Mouse (Mus musculus) hindbrain, embryonic 13.5 days (tissue): Measurements from ENCODE around the gene Igf1r. TPM values are rescaled to one million over a fixed set of nuclear protein-coding genes. Genes with fewer than 3 reads are reported as not detected.

ENCODE experiments used
- ATAC-seq: fragments of 200-750 bp; cut with Nextera tagmentation; 2 replicates; pipeline ENCODE4 v1.8.0; 2017; ENCODE audit warnings: moderate TSS enrichment; ENCODE audit not compliant: low FRiP score
- H3K27ac ChIP-seq: fragments of 300-500 bp; sonication (generic); 2 replicates; pipeline ENCODE4 v1.5.1; 2015; ENCODE audit warnings: inconsistent platforms, mild to moderate bottlenecking, moderate library complexity
- H3K27me3 ChIP-seq: fragments of 300-500 bp; sonication (generic); 2 replicates; pipeline ENCODE4 v1.6.1; 2015; ENCODE audit warnings: mild to moderate bottlenecking, inconsistent platforms
- H3K36me3 ChIP-seq: fragments of 300-500 bp; sonication (generic); 2 replicates; pipeline ENCODE4 v1.6.1; 2015; ENCODE audit warnings: mild to moderate bottlenecking, inconsistent platforms
- H3K4me1 ChIP-seq: fragments of 300-500 bp; sonication (generic); replicated peaks from 2 replicates; pipeline ENCODE4 v1.6.1; 2015; ENCODE audit warnings: inconsistent platforms
- H3K4me2 ChIP-seq: fragments of 300-500 bp; sonication (generic); 2 replicates; pipeline ENCODE4 v1.6.1; 2015; ENCODE audit warnings: inconsistent platforms, mild to moderate bottlenecking, moderate library complexity
- H3K4me3 ChIP-seq: fragments of 300-500 bp; sonication (generic); 2 replicates; pipeline ENCODE4 v1.5.1; 2015; ENCODE audit warnings: mild to moderate bottlenecking, inconsistent platforms
- H3K9ac ChIP-seq: fragments of 300-500 bp; sonication (generic); 2 replicates; pipeline ENCODE4 v1.6.1; 2015; ENCODE audit warnings: mild to moderate bottlenecking, inconsistent platforms
- H3K9me3 ChIP-seq: fragments of 300-500 bp; sonication (generic); 2 replicates; pipeline ENCODE4 v1.6.1; 2016; ENCODE audit warnings: inconsistent platforms
- WGBS: fragments of 180-500 bp; shearing (Covaris S2); methylation state at CpG from one replicate; pipeline ENCODE4 v1.1.7; 2015; 5-methylcytosine and 5-hydroxymethylcytosine counted together
- polyA plus RNA-seq: library from polyadenylated mRNA; unstranded; fragments of >200 nt; fragmentation: Nextera tagmentation; extraction: Ambion mirVana; gene quantifications from 2 replicates; pipeline ENCODE4 v1.2.1, GENCODE M21; 2015

Gene Igf1r
- polyA plus RNA-seq, 1 experiment from 2014 or later: 26.8 TPM

- H3K4me3 ChIP-seq: no peak overlapping the region
- H3K4me2 ChIP-seq: no peak overlapping the region
- no peaks in the 10 kb centered on the region for H3K36me3 ChIP-seq
- ATAC-seq: no peak
- peaks cover 36% of the 10 kb centered on the region for H3K4me1 ChIP-seq
- H3K27me3 ChIP-seq: no peaks in the 10 kb centered on the region
- H3K27ac ChIP-seq: no peak overlapping the region
- H3K9ac ChIP-seq: no peak overlapping the region
- H3K9me3 ChIP-seq: no peaks in the 10 kb centered on the region
- 90% methylated on average over 6 of the region's 6 CpGs for WGBS
Observed at GRCm38 (mm10) chr7:68096411-68096810, 143.8 kb downstream of the Igf1r start.

DNA sequence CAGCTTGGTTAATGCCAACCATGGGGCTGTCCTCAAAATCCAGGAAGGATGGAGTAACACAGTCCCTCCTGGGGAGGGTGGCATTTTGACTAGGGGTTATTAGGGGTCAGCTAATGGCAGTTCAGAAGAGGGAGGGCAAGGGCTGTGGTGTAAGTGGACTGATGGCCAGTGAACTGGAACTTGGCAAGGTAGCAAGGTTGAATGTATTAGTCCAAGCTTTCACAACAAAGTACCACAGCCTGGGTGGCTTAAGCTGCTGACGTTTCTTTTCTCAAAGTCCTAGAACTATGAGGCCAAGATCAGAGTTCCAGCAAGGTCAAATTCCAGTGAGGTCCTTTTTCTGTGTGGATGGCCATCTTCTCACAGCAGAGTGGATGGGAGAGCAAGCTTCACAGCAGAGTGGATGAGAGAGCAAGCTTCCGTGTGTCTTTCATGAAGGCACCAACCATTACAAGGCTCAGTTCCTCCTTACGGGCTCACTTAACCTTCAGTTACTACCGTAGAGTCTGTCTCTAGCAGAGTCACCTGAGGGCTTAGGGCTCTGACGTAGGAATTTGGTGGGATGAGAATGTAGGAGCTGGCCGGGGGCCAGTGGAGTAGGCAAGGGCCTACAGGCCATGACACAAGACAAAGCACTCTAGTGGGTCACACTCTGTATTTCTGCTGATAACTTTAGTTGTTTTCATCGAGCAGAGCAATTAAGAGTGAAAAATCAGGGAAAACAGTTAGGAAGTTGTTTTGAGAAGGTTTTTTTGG, 144.6 kb downstream of the Igf1r start:
- Histone ChIP-seq H3K36me3 (no peaks in the 10 kb centered on the region), H3K4me2 (no peak overlapping the region), H3K9ac (no peak overlapping the region), H3K4me3 (no peak overlapping the region), H3K27me3 (no peaks in the 10 kb centered on the region), H3K27ac (no peak overlapping the region), H3K9me3 (no peaks in the 10 kb centered on the region), H3K4me1 (peaks cover 34% of the 10 kb centered on the region)
- ATAC-seq: no peak
- WGBS: 93% methylated on average over 7 of the region's 7 CpGs

DNA sequence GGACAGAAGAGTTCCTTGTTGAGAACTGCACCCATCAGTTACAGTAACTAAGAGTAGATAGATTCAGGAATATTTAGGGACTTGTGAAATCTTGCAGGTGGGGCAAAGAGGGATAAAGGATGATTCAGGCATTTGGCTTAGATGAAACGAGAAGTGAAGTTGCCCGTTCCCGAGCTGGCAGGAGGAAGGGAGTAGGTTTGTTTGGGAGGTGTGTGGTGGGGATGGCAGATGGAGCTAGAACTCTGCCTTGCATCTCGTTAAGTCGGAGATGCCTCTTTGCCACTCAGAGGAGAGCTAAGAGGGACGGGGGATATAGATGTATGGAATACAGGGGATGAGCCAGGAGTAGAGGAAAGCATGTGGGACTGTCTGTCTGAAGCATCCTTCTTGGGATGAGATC, 145.5 kb downstream of the Igf1r start:
- WGBS: 97% methylated on average over 6 of the region's 6 CpGs
- Histone ChIP-seq H3K27me3 (no peaks in the 10 kb centered on the region), H3K4me2 (no peak overlapping the region), H3K4me3 (no peak overlapping the region), H3K9ac (no peak overlapping the region), H3K27ac (no peak overlapping the region), H3K9me3 (no peaks in the 10 kb centered on the region), H3K36me3 (no peaks in the 10 kb centered on the region), H3K4me1 (peaks cover 36% of the 10 kb centered on the region)
- ATAC-seq: no peak

DNA sequence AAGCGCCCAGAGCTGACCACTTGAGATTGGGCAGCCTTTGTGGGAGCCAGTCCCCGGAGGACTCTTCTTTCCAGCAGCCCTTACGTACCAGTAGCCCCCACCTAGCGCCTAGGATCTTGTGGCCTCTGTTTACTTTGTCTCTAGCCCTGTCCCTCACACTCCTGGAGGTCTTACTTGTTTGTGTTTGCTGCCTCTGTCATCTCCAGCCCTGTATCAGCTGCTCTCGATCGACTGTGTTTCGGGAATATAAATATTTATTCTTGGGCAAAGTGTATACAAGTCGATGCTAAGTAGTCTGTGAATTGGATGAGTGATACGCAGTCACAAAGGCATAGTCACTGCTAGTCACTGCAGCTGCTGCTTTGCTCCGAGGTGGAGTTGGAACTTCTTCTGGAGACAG, 147.8 kb downstream of the Igf1r start:
- peaks cover 32% of the 10 kb centered on the region for H3K4me1 ChIP-seq
- no peaks in the 10 kb centered on the region for H3K9me3 ChIP-seq
- 86% methylated on average over 10 of the region's 10 CpGs for WGBS
- no peak overlapping the region for H3K4me3 ChIP-seq
- no peak overlapping the region for H3K27ac ChIP-seq
- no peaks in the 10 kb centered on the region for H3K27me3 ChIP-seq
- no peak for ATAC-seq
- H3K9ac ChIP-seq: no peak overlapping the region
- no peak overlapping the region for H3K4me2 ChIP-seq
- no peaks in the 10 kb centered on the region for H3K36me3 ChIP-seq

DNA sequence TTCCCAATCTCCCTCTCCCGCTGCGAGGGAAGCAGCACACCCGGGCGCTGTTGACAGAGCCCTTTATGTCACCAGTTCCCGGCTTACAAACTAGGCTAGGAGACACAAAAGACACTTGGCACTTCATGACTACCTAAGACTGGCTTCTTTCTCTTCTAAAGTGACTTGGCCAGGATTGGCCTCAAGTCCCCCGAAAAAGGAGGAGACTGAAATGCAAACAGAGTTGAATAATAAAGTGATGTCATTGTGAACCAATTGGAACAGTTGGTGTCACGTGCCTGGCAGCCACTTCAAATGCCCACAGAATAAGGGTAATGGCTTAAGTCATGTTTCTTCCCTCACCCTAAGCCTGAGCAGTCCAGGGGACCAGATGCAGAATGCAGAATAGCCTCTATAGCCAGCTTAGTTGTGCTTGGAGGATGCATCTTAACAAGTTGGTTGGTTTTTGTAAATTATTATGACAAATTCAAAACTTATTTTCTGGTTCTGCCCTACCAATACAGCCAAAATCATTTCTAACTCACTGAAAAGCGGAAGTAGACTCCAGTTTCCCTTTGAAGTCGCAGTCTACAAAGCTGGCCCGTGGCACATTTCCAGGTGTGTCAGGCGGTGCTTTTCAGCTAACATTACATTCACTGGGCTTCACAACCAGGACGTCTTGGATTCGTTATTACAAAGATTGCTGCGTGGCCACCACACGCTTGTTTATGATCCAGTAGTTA, 150.0 kb downstream of the Igf1r start:
- Histone ChIP-seq H3K4me1 (peaks cover 24% of the 10 kb centered on the region), H3K27ac (no peak overlapping the region), H3K9me3 (no peaks in the 10 kb centered on the region), H3K36me3 (no peaks in the 10 kb centered on the region), H3K27me3 (no peaks in the 10 kb centered on the region), H3K9ac (no peak overlapping the region), H3K4me2 (no peak overlapping the region), H3K4me3 (no peak overlapping the region)
- 72% methylated on average over 15 of the region's 15 CpGs for WGBS
- peak; percentile 83 for ATAC-seq

DNA sequence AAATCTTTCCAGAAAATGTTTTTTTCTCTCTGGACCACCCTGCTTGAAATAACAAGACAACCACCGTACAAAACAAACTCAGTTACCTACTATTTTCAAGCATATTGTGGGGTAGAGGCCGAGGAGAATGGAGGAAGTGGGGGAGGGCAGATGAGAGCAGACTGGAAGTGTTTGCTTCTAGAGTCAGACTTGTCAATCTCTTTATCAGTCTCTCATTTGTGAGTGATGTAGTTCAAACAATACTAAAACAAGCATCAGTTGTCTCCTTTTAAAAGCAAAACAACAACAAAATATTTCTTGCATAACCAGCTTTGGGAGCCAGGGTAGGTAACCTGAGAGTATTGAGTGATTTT, 150.5 kb downstream of the Igf1r start:
- H3K27ac ChIP-seq: no peak overlapping the region
- WGBS: 45% methylated on average over 2 of the region's 2 CpGs

DNA sequence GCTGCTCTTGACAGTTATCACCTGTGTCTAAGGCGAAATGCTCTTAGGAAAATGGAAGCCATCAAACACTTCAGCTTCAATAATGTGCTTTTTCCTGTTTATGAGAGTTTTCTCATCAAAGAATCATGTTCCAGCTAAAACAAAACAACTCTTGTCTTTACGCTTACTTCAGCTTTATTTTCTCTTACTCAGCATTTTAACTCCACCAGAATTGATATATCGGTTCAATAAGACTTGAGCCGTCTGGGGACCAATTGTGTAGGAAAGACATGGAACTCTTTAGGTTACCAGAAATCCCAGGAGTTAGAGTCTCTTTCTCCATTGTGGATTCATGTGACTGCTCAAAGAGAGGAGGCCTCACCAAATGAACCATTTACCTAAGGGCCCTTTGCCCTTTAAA, 158.9 kb downstream of the Igf1r start:
- ATAC-seq: no peak
- Histone ChIP-seq H3K4me1 (peaks cover 9% of the 10 kb centered on the region), H3K9ac (no peak overlapping the region), H3K4me3 (no peak overlapping the region), H3K36me3 (no peaks in the 10 kb centered on the region), H3K27ac (no peak overlapping the region), H3K27me3 (no peaks in the 10 kb centered on the region), H3K4me2 (no peak overlapping the region), H3K9me3 (no peaks in the 10 kb centered on the region)
- WGBS: 87% methylated on average over 4 of the region's 4 CpGs

More for the DNA sequence above, 150.5 kb downstream of the Igf1r start:
- ATAC-seq: no peak
- no peaks in the 10 kb centered on the region for H3K36me3 ChIP-seq
- peaks cover 24% of the 10 kb centered on the region for H3K4me1 ChIP-seq
- H3K9me3 ChIP-seq: no peaks in the 10 kb centered on the region
- no peak overlapping the region for H3K4me3 ChIP-seq
- H3K9ac ChIP-seq: no peak overlapping the region
- no peak overlapping the region for H3K4me2 ChIP-seq
- H3K27me3 ChIP-seq: no peaks in the 10 kb centered on the region

DNA sequence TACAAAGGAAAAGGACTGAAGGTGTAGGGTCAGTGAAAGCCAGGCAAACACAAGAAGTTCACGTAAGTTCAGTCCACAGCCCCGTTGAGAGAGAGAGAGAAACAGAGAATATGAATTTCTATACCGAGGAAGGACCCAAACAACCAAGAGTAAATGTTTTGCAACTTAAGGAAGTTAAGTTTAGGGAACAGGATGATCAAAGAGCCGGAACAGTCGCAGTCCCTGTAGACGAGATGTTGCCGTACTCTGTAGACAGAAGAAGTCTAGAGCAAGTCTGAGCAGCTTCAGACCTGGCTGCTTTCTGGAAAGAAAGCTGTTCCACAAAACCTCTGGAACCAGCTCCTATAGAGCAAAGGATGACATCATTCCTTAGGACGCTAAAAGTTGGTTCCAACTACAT, 160.0 kb downstream of the Igf1r start:
- Histone ChIP-seq H3K4me2 (no peak overlapping the region), H3K4me3 (no peak overlapping the region), H3K27ac (no peak overlapping the region), H3K27me3 (no peaks in the 10 kb centered on the region), H3K4me1 (peaks cover 12% of the 10 kb centered on the region), H3K9me3 (no peaks in the 10 kb centered on the region), H3K9ac (no peak overlapping the region), H3K36me3 (no peaks in the 10 kb centered on the region)
- no peak for ATAC-seq
- 87% methylated on average over 8 of the region's 8 CpGs for WGBS

- Histone ChIP-seq H3K27me3 (no peaks in the 10 kb centered on the region), H3K9me3 (no peaks in the 10 kb centered on the region), H3K27ac (no peak overlapping the region), H3K36me3 (no peaks in the 10 kb centered on the region), H3K9ac (no peak overlapping the region), H3K4me1 (peaks cover 27% of the 10 kb centered on the region), H3K4me2 (no peak overlapping the region), H3K4me3 (no peak overlapping the region)
- ATAC-seq: no peak
- WGBS: 73% methylated on average over 5 of the region's 5 CpGs
Observed at GRCm38 (mm10) chr7:68114364-68114763, 161.7 kb downstream of the Igf1r start.

- H3K4me2 ChIP-seq: no peak overlapping the region
- H3K9ac ChIP-seq: no peak overlapping the region
- no peak overlapping the region for H3K4me3 ChIP-seq
- ATAC-seq: no peak
- no peaks in the 10 kb centered on the region for H3K9me3 ChIP-seq
- 82% methylated on average over 21 of the region's 21 CpGs for WGBS
- H3K27ac ChIP-seq: no peak overlapping the region
- peaks cover 30% of the 10 kb centered on the region for H3K4me1 ChIP-seq
- no peaks in the 10 kb centered on the region for H3K36me3 ChIP-seq
- no peaks in the 10 kb centered on the region for H3K27me3 ChIP-seq
Observed at GRCm38 (mm10) chr7:68114983-68115715, 162.5 kb downstream of the Igf1r start.

GRCm38 (mm10) chr7:68117567-68117966, 164.9 kb downstream of the Igf1r start:
- H3K9me3 ChIP-seq: no peaks in the 10 kb centered on the region
- H3K4me1 ChIP-seq: peaks cover 31% of the 10 kb centered on the region
- H3K27me3 ChIP-seq: no peaks in the 10 kb centered on the region
- WGBS: 66% methylated on average over 5 of the region's 5 CpGs
- no peak overlapping the region for H3K27ac ChIP-seq
- no peak overlapping the region for H3K9ac ChIP-seq
- no peak overlapping the region for H3K4me3 ChIP-seq
- H3K4me2 ChIP-seq: no peak overlapping the region
- H3K36me3 ChIP-seq: no peaks in the 10 kb centered on the region
- ATAC-seq: no peak

DNA sequence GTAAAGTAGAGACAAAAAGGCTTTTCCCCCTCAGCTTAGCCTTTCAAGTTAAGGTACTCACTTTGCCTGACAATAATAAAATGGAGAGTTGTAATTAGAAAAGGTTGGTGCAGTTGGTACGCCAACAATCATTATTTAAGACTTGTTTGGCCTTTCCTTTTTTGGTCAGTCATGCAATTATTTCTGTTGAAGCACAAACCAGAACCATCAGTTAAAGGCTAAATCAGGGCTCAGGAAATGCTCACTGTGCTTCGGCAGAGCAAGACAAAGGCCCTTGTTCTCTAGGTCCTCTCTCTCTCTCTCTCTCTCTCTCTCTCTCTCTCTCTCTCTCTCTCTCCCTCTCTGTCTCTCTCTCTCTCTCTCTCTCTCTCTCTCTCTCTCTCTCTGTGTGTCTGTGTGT, 165.4 kb downstream of the Igf1r start:
- Histone ChIP-seq H3K4me1 (peaks cover 31% of the 10 kb centered on the region), H3K9me3 (no peaks in the 10 kb centered on the region), H3K9ac (no peak overlapping the region), H3K27me3 (no peaks in the 10 kb centered on the region), H3K4me3 (no peak overlapping the region), H3K36me3 (no peaks in the 10 kb centered on the region), H3K4me2 (no peak overlapping the region), H3K27ac (no peak overlapping the region)
- 36% methylated on average over 2 of the region's 2 CpGs for WGBS
- ATAC-seq: no peak
